Mouse (Mus musculus) kidney, embryonic 15.5 days (tissue): Measurements from ENCODE around the gene Spred2. TPM values are rescaled to one million over a fixed set of nuclear protein-coding genes. Genes with fewer than 3 reads are reported as not detected.

Experiments used
- ATAC-seq: fragments of 200-750 bp; cut with Nextera tagmentation; replicated peaks from 2 replicates; pipeline ENCODE4 v1.8.0; 2017; ENCODE audit warnings: moderate TSS enrichment; ENCODE audit not compliant: low FRiP score
- H3K27ac ChIP-seq: fragments of 300-500 bp; sonication (generic); 2 replicates; pipeline ENCODE4 v1.5.1; 2015; ENCODE audit warnings: mild to moderate bottlenecking, inconsistent platforms
- H3K27me3 ChIP-seq: fragments of 300-500 bp; sonication (generic); 2 replicates; pipeline ENCODE4 v1.6.1; 2015; ENCODE audit warnings: inconsistent platforms
- H3K36me3 ChIP-seq: fragments of 300-500 bp; sonication (generic); 2 replicates; pipeline ENCODE4 v1.6.1; 2015; ENCODE audit warnings: inconsistent platforms
- H3K4me1 ChIP-seq: fragments of 300-500 bp; sonication (generic); 2 replicates; pipeline ENCODE4 v1.6.1; 2015; ENCODE audit warnings: inconsistent platforms
- H3K4me2 ChIP-seq: fragments of 300-500 bp; sonication (generic); 2 replicates; pipeline ENCODE4 v1.6.1; 2015; ENCODE audit warnings: moderate library complexity, mild to moderate bottlenecking, inconsistent platforms
- H3K4me3 ChIP-seq: fragments of 300-500 bp; sonication (generic); replicated peaks from 2 replicates; pipeline ENCODE4 v1.5.1; 2015; ENCODE audit warnings: mild to moderate bottlenecking, inconsistent platforms
- H3K9ac ChIP-seq: fragments of 300-500 bp; sonication (generic); 2 replicates; pipeline ENCODE4 v1.6.1; 2015; ENCODE audit warnings: mild to moderate bottlenecking, inconsistent platforms
- H3K9me3 ChIP-seq: fragments of 300-500 bp; sonication (generic); replicated peaks from 2 replicates; pipeline ENCODE4 v1.6.1; 2016; ENCODE audit warnings: inconsistent platforms
- WGBS: fragments of 180-500 bp; shearing (Covaris S2); methylation state at CpG from one replicate; pipeline ENCODE4 v1.1.7; 2015; ENCODE audit warnings: mixed read lengths; 5-methylcytosine and 5-hydroxymethylcytosine counted together
- polyA plus RNA-seq: library from polyadenylated mRNA; unstranded; fragments of >200 nt; fragmentation: Nextera tagmentation; extraction: Ambion mirVana; gene quantifications from 2 replicates; pipeline ENCODE4 v1.2.1, GENCODE M21; 2015

Spred2 gene
- polyA plus RNA-seq, 1 experiment from 2014 or later: 9.8 TPM

- Histone ChIP-seq H3K9ac (no peak overlapping the region), H3K9me3 (no peaks in the 10 kb centered on the region), H3K27me3 (no peaks in the 10 kb centered on the region), H3K4me2 (no peak overlapping the region), H3K27ac (peak overlapping the region; percentile 88), H3K36me3 (no peaks in the 10 kb centered on the region), H3K4me3 (no peak overlapping the region), H3K4me1 (peaks cover 81% of the 10 kb centered on the region)
- WGBS: 53% methylated on average over 12 of the region's 12 CpGs
- ATAC-seq: no peak
Measured at GRCm38 (mm10) chr11:19961766-19962365, 37.7 kb downstream of the Spred2 start.

GRCm38 (mm10) chr11:19962796-19963195, 38.6 kb downstream of the Spred2 start:
- no peaks in the 10 kb centered on the region for H3K27me3 ChIP-seq
- no peak overlapping the region for H3K9ac ChIP-seq
- ATAC-seq: peak; percentile 69
- H3K4me1 ChIP-seq: peaks cover 82% of the 10 kb centered on the region
- 4% methylated on average over 5 of the region's 5 CpGs for WGBS
- no peaks in the 10 kb centered on the region for H3K9me3 ChIP-seq
- no peak overlapping the region for H3K4me3 ChIP-seq
- no peaks in the 10 kb centered on the region for H3K36me3 ChIP-seq
- H3K27ac ChIP-seq: peak overlapping the region; percentile 88
- peak overlapping the region; percentile 30 for H3K4me2 ChIP-seq

GRCm38 (mm10) chr11:19963717-19964141, 39.6 kb downstream of the Spred2 start:
- WGBS: 13% methylated on average over 12 of the region's 12 CpGs
- Histone ChIP-seq H3K9me3 (no peaks in the 10 kb centered on the region), H3K4me2 (peak overlapping the region; percentile 30), H3K27me3 (no peaks in the 10 kb centered on the region), H3K36me3 (no peaks in the 10 kb centered on the region), H3K9ac (no peak overlapping the region), H3K27ac (peak overlapping the region; percentile 88), H3K4me3 (no peak overlapping the region), H3K4me1 (peaks cover 87% of the 10 kb centered on the region)
- ATAC-seq: peak; percentile 56

- Histone ChIP-seq H3K4me1 (peaks cover 90% of the 10 kb centered on the region), H3K4me3 (no peak overlapping the region), H3K9ac (no peak overlapping the region), H3K27me3 (no peaks in the 10 kb centered on the region), H3K9me3 (no peaks in the 10 kb centered on the region), H3K4me2 (peak overlapping the region; percentile 30; the same call in 1 of the 2 replicates), H3K36me3 (no peaks in the 10 kb centered on the region), H3K27ac (peak overlapping the region; percentile 88)
- WGBS: 68% methylated on average over 5 of the region's 5 CpGs
- no peak for ATAC-seq
Measured at GRCm38 (mm10) chr11:19964333-19964732, 40.2 kb downstream of the Spred2 start.

GRCm38 (mm10) chr11:19965037-19965611, 40.9 kb downstream of the Spred2 start:
- WGBS: 41% methylated on average over 16 of the region's 16 CpGs
- Histone ChIP-seq H3K9me3 (no peaks in the 10 kb centered on the region), H3K27me3 (no peaks in the 10 kb centered on the region), H3K27ac (peak overlapping the region; percentile 88), H3K9ac (no peak overlapping the region), H3K4me1 (peaks cover 93% of the 10 kb centered on the region), H3K4me3 (no peak overlapping the region), H3K4me2 (peak overlapping the region; percentile 33; the same call in 1 of the 2 replicates), H3K36me3 (no peaks in the 10 kb centered on the region)
- ATAC-seq: no peak

GRCm38 (mm10) chr11:19965664-19966063, 41.5 kb downstream of the Spred2 start:
- Histone ChIP-seq H3K9ac (no peak overlapping the region), H3K27ac (peak overlapping the region; percentile 88), H3K4me3 (no peak overlapping the region), H3K9me3 (no peaks in the 10 kb centered on the region), H3K4me2 (0 out of 2 replicates have a peak overlapping the region, but pooled peaks have one; percentile 33), H3K27me3 (no peaks in the 10 kb centered on the region), H3K4me1 (peaks cover 94% of the 10 kb centered on the region), H3K36me3 (peaks cover 2% of the 10 kb centered on the region; the same call in 1 of the 2 replicates)
- no peak for ATAC-seq
- WGBS: 73% methylated on average over 4 of the region's 4 CpGs

GRCm38 (mm10) chr11:19966294-19966693, 42.1 kb downstream of the Spred2 start:
- H3K4me3 ChIP-seq: no peak overlapping the region
- no peak overlapping the region for H3K4me2 ChIP-seq
- H3K9ac ChIP-seq: no peak overlapping the region
- WGBS: 61% methylated on average over 2 of the region's 2 CpGs
- ATAC-seq: no peak
- H3K9me3 ChIP-seq: no peaks in the 10 kb centered on the region
- peaks cover 5% of the 10 kb centered on the region; the same call in 1 of the 2 replicates for H3K36me3 ChIP-seq
- peaks cover 88% of the 10 kb centered on the region for H3K4me1 ChIP-seq
- H3K27me3 ChIP-seq: no peaks in the 10 kb centered on the region
- peak overlapping the region; percentile 88 for H3K27ac ChIP-seq

GRCm38 (mm10) chr11:19969584-19969983, 45.4 kb downstream of the Spred2 start:
- WGBS: 7% methylated on average over 5 of the region's 5 CpGs
- Histone ChIP-seq H3K9me3 (no peaks in the 10 kb centered on the region), H3K27me3 (no peaks in the 10 kb centered on the region), H3K9ac (no peak overlapping the region), H3K4me3 (no peak overlapping the region), H3K4me1 (peaks cover 82% of the 10 kb centered on the region), H3K36me3 (peaks cover 5% of the 10 kb centered on the region; the same call in 1 of the 2 replicates), H3K4me2 (no peak overlapping the region), H3K27ac (peak overlapping the region; percentile 75)
- no peak for ATAC-seq

- peak; percentile 36; the same call in 1 of the 2 replicates for ATAC-seq
- WGBS: 86% methylated on average over 4 of the region's 4 CpGs
- H3K4me2 ChIP-seq: no peak overlapping the region
Measured at GRCm38 (mm10) chr11:19971954-19972750, 48.0 kb downstream of the Spred2 start.

GRCm38 (mm10) chr11:19973032-19973790, 49.0 kb downstream of the Spred2 start:
- peak; percentile 69 for ATAC-seq
- Histone ChIP-seq H3K4me1 (peaks cover 65% of the 10 kb centered on the region), H3K4me3 (no peak overlapping the region), H3K4me2 (0 out of 2 replicates have a peak overlapping the region, but pooled peaks have one; percentile 3), H3K27me3 (no peaks in the 10 kb centered on the region), H3K27ac (peak overlapping the region; percentile 57), H3K9ac (no peak overlapping the region), H3K36me3 (peaks cover 5% of the 10 kb centered on the region; the same call in 1 of the 2 replicates), H3K9me3 (no peaks in the 10 kb centered on the region)
- WGBS: 32% methylated on average over 7 of the region's 7 CpGs

More at GRCm38 (mm10) chr11:19971954-19972750, 48.0 kb downstream of the Spred2 start:
- peaks cover 61% of the 10 kb centered on the region for H3K4me1 ChIP-seq
- no peaks in the 10 kb centered on the region for H3K27me3 ChIP-seq
- H3K36me3 ChIP-seq: peaks cover 5% of the 10 kb centered on the region; the same call in 1 of the 2 replicates
- no peaks in the 10 kb centered on the region for H3K9me3 ChIP-seq
- H3K9ac ChIP-seq: no peak overlapping the region
- H3K27ac ChIP-seq: no peak overlapping the region
- no peak overlapping the region for H3K4me3 ChIP-seq

- Histone ChIP-seq H3K9ac (no peak overlapping the region), H3K9me3 (no peaks in the 10 kb centered on the region), H3K36me3 (no peaks in the 10 kb centered on the region), H3K4me2 (no peak overlapping the region), H3K4me3 (no peak overlapping the region), H3K27ac (no peak overlapping the region), H3K4me1 (peaks cover 64% of the 10 kb centered on the region), H3K27me3 (no peaks in the 10 kb centered on the region)
- no peak for ATAC-seq
- 76% methylated on average over 2 of the region's 2 CpGs for WGBS
Measured at GRCm38 (mm10) chr11:19976032-19976431, 51.9 kb downstream of the Spred2 start.
